Mouse (Mus musculus) forebrain, embryonic 10.5 days (tissue): ENCODE measurements around the gene Sf3a3. TPM values are rescaled to one million over a fixed set of nuclear protein-coding genes. Genes with fewer than 3 reads are reported as not detected.

Source experiments
- DNase-seq: peaks from one replicate; pipeline ENCODE4 v3.0.0-alpha.2; 2017; ENCODE audit warnings: low spot score; ENCODE audit errors: extremely low spot score
- H3K27ac ChIP-seq: fragments of 300-500 bp; sonication (generic); 2 replicates; pipeline ENCODE4 v1.5.1; 2016; ENCODE audit warnings: mild to moderate bottlenecking
- H3K27me3 ChIP-seq: fragments of 300-500 bp; sonication (generic); 2 replicates; pipeline ENCODE4 v1.6.1; 2016; ENCODE audit warnings: mild to moderate bottlenecking; ENCODE audit not compliant: poor library complexity, severe bottlenecking
- H3K36me3 ChIP-seq: fragments of 300-500 bp; sonication (generic); replicated peaks from 2 replicates; pipeline ENCODE4 v1.6.1; 2016; ENCODE audit warnings: mild to moderate bottlenecking, moderate library complexity
- H3K4me1 ChIP-seq: fragments of 300-500 bp; sonication (generic); 2 replicates; pipeline ENCODE4 v1.6.1; 2016
- H3K4me3 ChIP-seq: fragments of 300-500 bp; sonication (generic); 2 replicates; pipeline ENCODE4 v1.5.1; 2016; ENCODE audit warnings: mild to moderate bottlenecking, moderate library complexity
- H3K9me3 ChIP-seq: fragments of 300-500 bp; sonication (generic); 2 replicates; pipeline ENCODE4 v1.6.1; 2016; ENCODE audit warnings: mild to moderate bottlenecking, moderate library complexity
- WGBS: fragments of 180-500 bp; shearing (Covaris S2); methylation state at CpG from one replicate; pipeline ENCODE4 v1.1.7; 2016; 5-methylcytosine and 5-hydroxymethylcytosine counted together
- polyA plus RNA-seq: library from polyadenylated mRNA; unstranded; fragments of >200 nt; fragmentation: Nextera tagmentation; extraction: Ambion mirVana; gene quantifications from 2 replicates; pipeline ENCODE4 v1.2.1, GENCODE M21; 2016

Sf3a3 gene
- 260 and 269 TPM in 2 replicates for polyA plus RNA-seq

DNA sequence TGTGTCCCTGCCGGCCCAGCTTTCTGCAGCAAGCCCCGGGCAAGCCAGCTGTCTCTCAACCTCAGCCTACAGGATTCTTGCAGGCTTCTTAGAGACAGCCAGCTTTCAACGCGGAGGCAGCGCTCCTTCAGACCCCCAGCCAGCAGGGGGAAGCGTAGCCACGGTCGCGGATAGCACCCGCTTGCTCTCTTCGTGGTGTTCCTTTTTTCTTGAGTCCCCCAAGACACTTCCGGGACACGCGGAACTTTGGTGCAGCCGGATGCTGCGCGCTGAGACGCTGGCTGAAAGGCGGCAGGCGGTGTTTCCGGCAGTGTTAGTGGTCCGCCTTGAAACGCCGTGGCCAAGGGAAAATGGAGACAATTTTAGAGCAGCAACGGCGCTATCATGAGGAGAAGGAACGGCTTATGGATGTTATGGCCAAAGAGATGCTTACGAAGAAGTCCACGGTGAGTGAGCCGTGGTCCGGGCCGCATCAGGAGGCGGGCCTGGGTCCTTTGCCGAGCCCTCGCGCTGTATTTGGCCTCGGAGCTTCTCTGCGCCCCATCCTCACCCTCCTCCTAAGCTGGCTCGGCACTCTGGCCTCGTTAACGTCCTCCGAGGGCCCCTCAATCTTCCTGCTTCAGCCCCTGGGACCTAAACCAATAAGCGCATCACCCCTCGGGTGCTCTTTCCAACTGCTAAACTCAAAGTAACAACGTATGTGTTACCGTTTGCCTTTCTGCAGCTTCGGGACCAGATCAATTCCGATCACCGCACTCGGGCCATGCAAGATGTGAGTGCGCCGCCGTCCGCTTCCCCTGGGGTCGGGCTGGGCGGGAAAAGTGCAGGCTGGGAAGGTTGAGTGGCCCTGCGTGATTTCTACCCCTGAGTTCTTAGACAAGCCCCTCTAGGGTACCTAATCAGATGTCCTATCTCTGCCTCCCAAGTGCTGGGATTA, at the start of gene Sf3a3:
Gene Sf3a3, plus strand, starts transcription at position 232 of the 937 bp plus-strand sequence.
- H3K9me3 ChIP-seq, result no peaks in the 10 kb centered on the region
- H3K36me3 ChIP-seq, result peaks cover 42% of the 10 kb centered on the region
- H3K27me3 ChIP-seq, result peaks cover under 1% of the 10 kb centered on the region; the same call in 1 of the 2 replicates
- peaks cover 35% of the 10 kb centered on the region for H3K4me1 ChIP-seq
- peak within 1 kb of the TSS; percentile 89 for H3K27ac ChIP-seq
- H3K4me3 ChIP-seq, result peak within 1 kb of the TSS; percentile 92
- under 1% methylated on average over 57 of the region's 57 CpGs for WGBS
- peak; percentile 97 for DNase-seq

DNA sequence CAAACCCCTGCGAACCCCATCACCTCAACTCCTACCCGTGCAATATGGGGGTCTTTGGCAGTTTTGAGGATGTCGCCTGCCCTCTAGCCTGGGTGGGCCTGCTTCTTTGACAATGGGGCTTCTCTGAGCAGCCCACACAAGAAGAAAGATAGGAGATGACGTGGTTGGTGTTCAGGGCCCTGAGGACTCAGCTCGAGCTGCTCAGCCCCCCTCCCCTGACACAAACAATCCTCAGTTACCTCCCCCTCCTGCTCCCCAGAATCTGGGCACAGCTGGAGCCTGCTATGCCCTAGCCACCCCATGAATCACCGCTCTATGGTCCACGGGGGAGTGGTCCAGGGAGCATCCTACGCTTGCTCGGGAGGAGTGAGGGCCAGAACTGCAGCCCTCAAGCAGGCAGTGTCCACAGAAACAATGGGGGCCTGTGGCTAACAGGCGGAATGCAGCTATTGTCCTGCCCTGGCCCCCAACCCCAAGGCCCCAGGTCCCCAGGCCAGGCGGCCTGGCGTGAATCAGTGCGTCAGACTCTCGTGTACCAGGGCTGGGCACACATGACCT, 47.0 kb upstream of the Sf3a3 start:
- Histone ChIP-seq H3K9me3 (no peaks in the 10 kb centered on the region), H3K27me3 (peaks cover 98% of the 10 kb centered on the region), H3K4me1 (peaks cover 60% of the 10 kb centered on the region), H3K36me3 (no peaks in the 10 kb centered on the region), H3K4me3 (peak overlapping the region; percentile 33; the same call in 1 of the 2 replicates), H3K27ac (peak overlapping the region; percentile 78)
- WGBS, result 12% methylated on average over 14 of the region's 14 CpGs
- DNase-seq, result no peak

DNA sequence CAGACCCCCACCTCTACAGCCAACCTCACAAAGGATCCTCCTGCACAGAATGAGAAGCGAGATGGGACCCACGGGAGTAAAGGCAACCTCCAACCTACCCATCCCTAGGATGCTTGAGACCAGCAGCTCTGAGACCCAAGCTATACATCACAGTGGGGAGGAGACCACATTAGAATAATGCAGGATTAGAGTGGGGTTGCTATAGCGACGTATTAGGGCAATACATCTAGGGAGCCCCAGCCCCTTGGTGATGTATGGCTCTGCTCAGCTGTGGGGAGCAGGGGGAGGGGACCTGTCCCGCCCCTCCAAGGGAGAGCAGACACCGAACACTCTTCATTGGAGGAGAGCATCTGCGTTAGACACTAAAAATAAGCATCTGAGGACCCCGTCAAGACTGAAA, 46.5 kb upstream of the Sf3a3 start:
- H3K36me3 ChIP-seq, result no peaks in the 10 kb centered on the region
- peak overlapping the region; percentile 33; the same call in 1 of the 2 replicates for H3K4me3 ChIP-seq
- DNase-seq, result no peak
- WGBS, result 8% methylated on average over 8 of the region's 8 CpGs
- peaks cover 64% of the 10 kb centered on the region for H3K4me1 ChIP-seq
- H3K9me3 ChIP-seq, result no peaks in the 10 kb centered on the region
- H3K27me3 ChIP-seq, result peaks cover 98% of the 10 kb centered on the region
- peak overlapping the region; percentile 78 for H3K27ac ChIP-seq

- DNase-seq, result no peak
- H3K27ac ChIP-seq, result no peak overlapping the region
- H3K4me1 ChIP-seq, result peaks cover 75% of the 10 kb centered on the region
- no peak overlapping the region for H3K4me3 ChIP-seq
- no peaks in the 10 kb centered on the region for H3K9me3 ChIP-seq
- H3K36me3 ChIP-seq, result no peaks in the 10 kb centered on the region
- peaks cover 94% of the 10 kb centered on the region for H3K27me3 ChIP-seq
- 75% methylated on average over 8 of the region's 8 CpGs for WGBS
Observed at GRCm38 (mm10) chr4:124670232-124670631, 44.3 kb upstream of the Sf3a3 start.

DNA sequence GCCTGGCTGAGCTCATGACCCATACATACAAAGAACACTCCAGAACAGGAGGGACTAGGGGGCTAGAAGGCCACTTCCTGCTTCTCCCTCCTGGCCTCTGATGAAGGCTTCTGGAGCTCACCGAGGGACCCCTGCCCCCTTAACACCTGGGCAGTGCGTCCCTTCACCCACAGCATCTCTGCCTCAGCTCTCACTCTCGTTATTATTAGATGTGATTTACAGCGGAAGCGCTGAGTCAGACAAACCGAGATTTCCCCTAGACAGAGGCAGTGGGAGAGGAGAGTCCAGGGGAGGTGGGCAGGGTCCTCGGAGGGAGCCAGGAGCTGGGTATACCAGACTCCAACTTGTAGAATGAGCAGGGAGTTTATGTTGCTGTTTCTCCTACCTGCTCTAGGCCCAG, 43.0 kb upstream of the Sf3a3 start:
- H3K36me3 ChIP-seq, result peaks cover 7% of the 10 kb centered on the region
- H3K9me3 ChIP-seq, result no peaks in the 10 kb centered on the region
- peak overlapping the region; percentile 52; the same call in 1 of the 2 replicates for H3K27ac ChIP-seq
- DNase-seq, result no peak
- H3K27me3 ChIP-seq, result peaks cover 81% of the 10 kb centered on the region
- H3K4me1 ChIP-seq, result peaks cover 71% of the 10 kb centered on the region
- H3K4me3 ChIP-seq, result peak overlapping the region; percentile 36; the same call in 1 of the 2 replicates
- WGBS, result 35% methylated on average over 7 of the region's 7 CpGs

GRCm38 (mm10) chr4:124672347-124673320, 41.9 kb upstream of the Sf3a3 start:
- WGBS, result 3% methylated on average over 30 of the region's 31 CpGs
- Histone ChIP-seq H3K4me3 (peak overlapping the region; percentile 36), H3K27me3 (peaks cover 70% of the 10 kb centered on the region), H3K4me1 (peaks cover 60% of the 10 kb centered on the region), H3K9me3 (no peaks in the 10 kb centered on the region), H3K27ac (peak overlapping the region; percentile 52), H3K36me3 (peaks cover 16% of the 10 kb centered on the region)
- peak; percentile 48 for DNase-seq

- Histone ChIP-seq H3K9me3 (no peaks in the 10 kb centered on the region), H3K4me1 (peaks cover 46% of the 10 kb centered on the region), H3K27ac (peak overlapping the region; percentile 67), H3K36me3 (peaks cover 35% of the 10 kb centered on the region), H3K27me3 (peaks cover 52% of the 10 kb centered on the region), H3K4me3 (no peak overlapping the region)
- no peak for DNase-seq
- 54% methylated on average over 17 of the region's 17 CpGs for WGBS
Observed at GRCm38 (mm10) chr4:124674334-124675032, 40.1 kb upstream of the Sf3a3 start.

DNA sequence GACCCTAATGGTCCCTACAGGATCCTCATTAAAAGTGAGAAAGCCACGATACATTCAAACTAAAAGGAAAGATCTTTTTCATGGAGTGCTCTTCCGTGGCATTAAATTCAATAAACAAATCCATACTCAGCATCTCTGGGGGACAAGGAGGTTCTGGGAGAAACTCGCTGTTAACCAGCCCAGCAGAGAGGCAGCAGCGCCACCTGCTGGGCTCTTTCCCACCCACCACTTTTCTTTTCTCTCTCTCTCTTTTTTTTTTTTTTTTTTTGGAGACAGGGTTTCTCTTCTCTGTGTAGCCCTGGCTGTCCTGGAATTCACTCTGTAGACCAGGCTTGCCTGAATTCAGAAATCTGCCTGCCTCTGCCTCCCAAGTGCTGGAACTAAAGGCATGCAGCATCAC, 39.5 kb upstream of the Sf3a3 start:
- DNase-seq, result no peak
- 2% methylated on average over 4 of the region's 4 CpGs for WGBS
- Histone ChIP-seq H3K4me3 (no peak overlapping the region), H3K27ac (no peak overlapping the region), H3K4me1 (peaks cover 46% of the 10 kb centered on the region), H3K27me3 (peaks cover 48% of the 10 kb centered on the region), H3K9me3 (no peaks in the 10 kb centered on the region), H3K36me3 (peaks cover 40% of the 10 kb centered on the region)

GRCm38 (mm10) chr4:124675958-124676357, 38.6 kb upstream of the Sf3a3 start:
- H3K27me3 ChIP-seq, result peaks cover 39% of the 10 kb centered on the region
- 89% methylated on average over 6 of the region's 6 CpGs for WGBS
- H3K4me3 ChIP-seq, result no peak overlapping the region
- H3K36me3 ChIP-seq, result peaks cover 49% of the 10 kb centered on the region
- DNase-seq, result no peak
- no peak overlapping the region for H3K27ac ChIP-seq
- H3K4me1 ChIP-seq, result peaks cover 38% of the 10 kb centered on the region
- H3K9me3 ChIP-seq, result no peaks in the 10 kb centered on the region

GRCm38 (mm10) chr4:124682270-124682669, 32.3 kb upstream of the Sf3a3 start:
- Histone ChIP-seq H3K4me3 (no peak overlapping the region), H3K9me3 (no peaks in the 10 kb centered on the region), H3K4me1 (no peaks in the 10 kb centered on the region), H3K27me3 (no peaks in the 10 kb centered on the region), H3K36me3 (peaks cover 97% of the 10 kb centered on the region), H3K27ac (no peak overlapping the region)
- 70% methylated on average over 7 of the region's 7 CpGs for whole genome bisulfite sequencing
- no peak for DNase-seq

- no peaks in the 10 kb centered on the region for H3K9me3 ChIP-seq
- no peak overlapping the region for H3K4me3 ChIP-seq
- WGBS, result 95% methylated on average over 4 of the region's 4 CpGs
- no peaks in the 10 kb centered on the region for H3K4me1 ChIP-seq
- DNase-seq, result no peak
- peaks cover 97% of the 10 kb centered on the region for H3K36me3 ChIP-seq
- H3K27me3 ChIP-seq, result no peaks in the 10 kb centered on the region
- H3K27ac ChIP-seq, result no peak overlapping the region
Observed at GRCm38 (mm10) chr4:124683474-124683873, 31.1 kb upstream of the Sf3a3 start.

DNA sequence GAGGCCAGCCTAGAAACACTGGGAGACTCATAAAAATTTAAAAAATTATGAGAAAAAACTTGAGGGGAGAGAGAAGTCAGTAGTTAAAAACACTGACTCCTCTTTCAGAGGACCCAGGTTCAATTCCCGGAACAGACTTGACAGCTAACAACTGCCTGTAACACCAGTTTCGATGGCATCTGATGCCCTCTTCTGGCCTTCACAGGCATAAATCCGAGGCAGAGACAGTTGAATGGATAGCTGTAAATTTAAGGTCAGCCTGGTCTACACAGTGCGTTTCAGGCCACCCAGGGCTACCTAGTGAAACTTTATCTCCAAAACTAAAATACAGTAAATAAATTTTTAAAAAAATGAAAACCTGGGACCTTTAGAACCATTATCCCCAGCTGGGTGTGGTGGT, 29.6 kb upstream of the Sf3a3 start:
- no peaks in the 10 kb centered on the region for H3K4me1 ChIP-seq
- no peak overlapping the region for H3K27ac ChIP-seq
- DNase-seq, result no peak
- no peak overlapping the region for H3K4me3 ChIP-seq
- 83% methylated on average over 4 of the region's 4 CpGs for WGBS
- H3K9me3 ChIP-seq, result no peaks in the 10 kb centered on the region
- no peaks in the 10 kb centered on the region for H3K27me3 ChIP-seq
- H3K36me3 ChIP-seq, result peaks cover 93% of the 10 kb centered on the region
